Comparison of ENCODE assay signal across 20 mouse cellular contexts in genomic region chr5:58143897-58144296, GRCm38 (mm10).
DNase-seq lines count a peak whose midpoint lies in the region; ATAC-seq and TF ChIP-seq lines count a peak whose summit lies in the region.
"Had no signal": no experiment of that assay in that cellular context is flagged by ENCODE, and none has a peak within 500 bp of the region (broad histone marks: within the 10 kb centered on the region; RNA-seq: fewer than 3 reads in every experiment).

No protein-coding gene starts in this region.

- TF ChIP-seq CTCF in kidney, postnatal 0 days (IDR thresholded peaks at IDR 0.05; ENCODE audit: low read depth), result no peak

- H3K27me3 ChIP-seq in embryonic facial prominence, embryonic 14.5 days (replicated peaks; ENCODE audit: control insufficient read depth, insufficient read depth, low read length), result no peaks in the 10 kb centered on the region
- H3K27me3 ChIP-seq in embryonic facial prominence, embryonic 10.5 days (replicated peaks; ENCODE audit: low read depth, poor library complexity, severe bottlenecking), result no peaks in the 10 kb centered on the region
- no peaks in the 10 kb centered on the region for H3K27me3 ChIP-seq in kidney, postnatal 0 days (ENCODE audit: insufficient read depth, low read length)
- H3K27me3 ChIP-seq: embryonic facial prominence, embryonic 13.5 days; forebrain, embryonic 13.5 days; forebrain, embryonic 15.5 days had no signal

- no peak overlapping the region for H3K27ac ChIP-seq in embryonic facial prominence, embryonic 14.5 days (replicated peaks; ENCODE audit: low read depth, low read length)
- H3K27ac ChIP-seq in embryonic facial prominence, embryonic 10.5 days (replicated peaks), result no peak overlapping the region
- H3K27ac ChIP-seq in kidney, postnatal 0 days, result no peak overlapping the region
- H3K27ac ChIP-seq: embryonic facial prominence, embryonic 13.5 days; forebrain, embryonic 13.5 days; forebrain, embryonic 15.5 days had no signal

- peak; percentile 20 for DNase-seq in embryonic facial prominence, embryonic 14.5 days (ENCODE audit: low spot score)
- no peak for DNase-seq in embryonic facial prominence, embryonic 10.5 days (ENCODE audit: low spot score)
- DNase-seq in kidney, postnatal 0 days (ENCODE audit: low spot score), result peak; percentile 34
- DNase-seq in kidney, adult 8-10 months, result no peak
- peak; percentile 3 for DNase-seq in NIH3T3 (ENCODE audit: low read depth)
- DNase-seq in gonadal fat pad, adult 2 months (ENCODE audit: low read depth), result peak; percentile 2
- no peak for DNase-seq in c-Kit-positive CD71-positive TER-119-positive erythroid progenitor cells, embryonic 14.5 days (ENCODE audit: low spot score)
- no peak for DNase-seq in frontal cortex, postnatal 25 days (ENCODE audit: low spot score in 2 of 2)
- DNase-seq: adrenal gland, adult 2 months; adrenal gland, postnatal 10 days; adrenal gland, postnatal 25 days; cerebellum, adult 11-12 months; cerebellum, adult 2 months; cerebellum, adult 9-10 months; cerebellum, postnatal 10 days; cerebellum, postnatal 25 days; forebrain, postnatal 0 days had no signal

- no peaks in the 10 kb centered on the region for H3K9me3 ChIP-seq in embryonic facial prominence, embryonic 14.5 days (ENCODE audit: control insufficient read depth, low read length)
- H3K9me3 ChIP-seq in embryonic facial prominence, embryonic 10.5 days, result no peaks in the 10 kb centered on the region
- H3K9me3 ChIP-seq in kidney, postnatal 0 days (replicated peaks; ENCODE audit: low read length), result no peaks in the 10 kb centered on the region
- H3K9me3 ChIP-seq: embryonic facial prominence, embryonic 13.5 days; forebrain, embryonic 13.5 days; forebrain, embryonic 15.5 days had no signal

- no peak for ATAC-seq in embryonic facial prominence, embryonic 14.5 days (ENCODE audit: low read depth)
- no peak for ATAC-seq in kidney, postnatal 0 days (replicated peaks; ENCODE audit: low FRiP score, low read depth)
- ATAC-seq: forebrain, embryonic 13.5 days; forebrain, embryonic 15.5 days; forebrain, postnatal 0 days had no signal

- no peak overlapping the region for H3K9ac ChIP-seq in embryonic facial prominence, embryonic 14.5 days (ENCODE audit: low read depth, low read length)
- no peak overlapping the region for H3K9ac ChIP-seq in kidney, postnatal 0 days (ENCODE audit: low read depth, low read length)
- H3K9ac ChIP-seq: embryonic facial prominence, embryonic 13.5 days; forebrain, embryonic 13.5 days; forebrain, embryonic 15.5 days; forebrain, postnatal 0 days had no signal

- H3K4me3 ChIP-seq in embryonic facial prominence, embryonic 14.5 days (ENCODE audit: low read depth, low read length), result no peak overlapping the region
- no peak overlapping the region for H3K4me3 ChIP-seq in embryonic facial prominence, embryonic 10.5 days
- H3K4me3 ChIP-seq in kidney, postnatal 0 days (replicated peaks; ENCODE audit: low read depth, low read length), result no peak overlapping the region
- H3K4me3 ChIP-seq: embryonic facial prominence, embryonic 13.5 days; forebrain, embryonic 13.5 days; forebrain, embryonic 15.5 days had no signal

- no peaks in the 10 kb centered on the region for H3K36me3 ChIP-seq in embryonic facial prominence, embryonic 14.5 days (ENCODE audit: control insufficient read depth, insufficient read depth, low read length)
- no peaks in the 10 kb centered on the region for H3K36me3 ChIP-seq in embryonic facial prominence, embryonic 10.5 days (replicated peaks)
- no peaks in the 10 kb centered on the region for H3K36me3 ChIP-seq in kidney, postnatal 0 days (ENCODE audit: insufficient read depth, low read length)
- H3K36me3 ChIP-seq: embryonic facial prominence, embryonic 13.5 days; forebrain, embryonic 15.5 days had no signal

- 61% methylated on average over 2 of the region's 2 CpGs for WGBS in embryonic facial prominence, embryonic 14.5 days
- 83% methylated on average over 2 of the region's 2 CpGs for WGBS in embryonic facial prominence, embryonic 10.5 days
- 66% methylated on average over 2 of the region's 2 CpGs for whole genome bisulfite sequencing in kidney, postnatal 0 days

- H3K4me2 ChIP-seq in embryonic facial prominence, embryonic 14.5 days (ENCODE audit: low read depth, low read length), result no peak overlapping the region
- no peak overlapping the region for H3K4me2 ChIP-seq in kidney, postnatal 0 days (ENCODE audit: low read length)
- H3K4me2 ChIP-seq: embryonic facial prominence, embryonic 13.5 days; forebrain, embryonic 13.5 days; forebrain, embryonic 15.5 days had no signal

- H3K4me1 ChIP-seq in embryonic facial prominence, embryonic 14.5 days (ENCODE audit: control insufficient read depth, insufficient read depth, low read length), result no peaks in the 10 kb centered on the region
- no peaks in the 10 kb centered on the region for H3K4me1 ChIP-seq in embryonic facial prominence, embryonic 10.5 days
- no peaks in the 10 kb centered on the region for H3K4me1 ChIP-seq in kidney, postnatal 0 days (replicated peaks; ENCODE audit: insufficient read depth, low read length)
- H3K4me1 ChIP-seq: embryonic facial prominence, embryonic 13.5 days; forebrain, embryonic 13.5 days; forebrain, embryonic 15.5 days had no signal

Comparison
In these comparisons a context has a peak if more than half of its experiments do, and no peak if none do; other contexts are left out.
1. DNase-seq: peak in embryonic facial prominence, embryonic 14.5 days (single experiment), kidney, postnatal 0 days (single experiment), NIH3T3 (single experiment) and gonadal fat pad, adult 2 months (single experiment); none in embryonic facial prominence, embryonic 10.5 days (single experiment), kidney, adult 8-10 months (0 of 2), c-Kit-positive CD71-positive TER-119-positive erythroid progenitor cells, embryonic 14.5 days (single experiment) and frontal cortex, postnatal 25 days (0 of 2).